Comparison of ENCODE assay signal across 9 mouse cellular contexts in the genomic region with DNA sequence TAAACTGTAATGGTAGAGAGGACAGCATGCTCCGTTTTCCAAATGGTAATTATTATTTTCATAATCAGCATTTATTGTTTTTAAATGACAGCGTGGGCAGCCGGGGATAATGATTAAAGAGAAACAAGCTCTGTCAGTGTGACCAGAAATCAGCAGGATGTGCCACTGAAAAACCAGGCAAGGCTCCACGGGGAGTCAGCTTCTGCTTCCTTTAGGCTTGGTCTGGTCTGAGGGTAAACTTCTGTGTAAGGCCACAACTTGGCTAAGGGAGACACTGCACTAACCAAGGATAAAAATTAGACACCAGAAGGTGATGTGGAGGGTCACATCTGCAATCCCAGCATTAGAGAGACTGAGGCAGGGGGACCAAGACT. TPM values are rescaled to one million over a fixed set of nuclear protein-coding genes. Genes with fewer than 3 reads are reported as not detected.
DNase-seq lines count a peak whose midpoint lies in the region; ATAC-seq and TF ChIP-seq lines count a peak whose summit lies in the region.
"Had no signal": no experiment of that assay in that cellular context is flagged by ENCODE, and none has a peak within 500 bp of the region (broad histone marks: within the 10 kb centered on the region; RNA-seq: fewer than 3 reads in every experiment).

No protein-coding gene starts in this region.

- ATAC-seq in hindbrain, embryonic 14.5 days (ENCODE audit: low FRiP score) = no peak
- no peak for ATAC-seq in hindbrain, embryonic 11.5 days (ENCODE audit: low FRiP score)
- ATAC-seq in limb, embryonic 14.5 days (ENCODE audit: low FRiP score, low read depth) = no peak

- H3K27me3 ChIP-seq in hindbrain, embryonic 14.5 days (ENCODE audit: control insufficient read depth, insufficient read depth, low read length) = no peaks in the 10 kb centered on the region
- no peaks in the 10 kb centered on the region for H3K27me3 ChIP-seq in hindbrain, embryonic 11.5 days (ENCODE audit: control insufficient read depth, insufficient read depth, low read length)
- no peaks in the 10 kb centered on the region for H3K27me3 ChIP-seq in testis, adult 2 months (ENCODE audit: control insufficient read depth, insufficient read depth, low read length)
- H3K27me3 ChIP-seq in limb, embryonic 14.5 days (ENCODE audit: control insufficient read depth, insufficient read depth, low read length) = no peaks in the 10 kb centered on the region

- intact Hi-C loops in gastrocnemius, postnatal 36 days (cut with DNase I) = no loop called here

- no peak for TF ChIP-seq POLR2A in testis, adult 2 months (IDR thresholded peaks at IDR 0.05; ENCODE audit: control insufficient read depth, low read depth, low read length)
- no peak for TF ChIP-seq POLR2A in limb, embryonic 14.5 days (IDR thresholded peaks at IDR 0.05; ENCODE audit: borderline replicate concordance, extremely low read depth, insufficient read depth, insufficient read length)

- no peak overlapping the region for H3K4me3 ChIP-seq in hindbrain, embryonic 14.5 days (replicated peaks; ENCODE audit: low read length)
- H3K4me3 ChIP-seq in hindbrain, embryonic 11.5 days (ENCODE audit: low read depth, low read length) = no peak overlapping the region
- no peak overlapping the region for H3K4me3 ChIP-seq in testis, adult 2 months (ENCODE audit: control insufficient read depth, low read depth, low read length)
- H3K4me3 ChIP-seq in limb, embryonic 14.5 days (replicated peaks; ENCODE audit: low read length) = no peak overlapping the region

- peaks cover 12% of the 10 kb centered on the region; the same call in 1 of the 2 replicates for H3K4me1 ChIP-seq in hindbrain, embryonic 14.5 days (replicated peaks; ENCODE audit: control insufficient read depth, insufficient read depth, low read length)
- no peaks in the 10 kb centered on the region for H3K4me1 ChIP-seq in hindbrain, embryonic 11.5 days (replicated peaks; ENCODE audit: control insufficient read depth, insufficient read depth, low read length)
- peaks cover 4% of the 10 kb centered on the region for H3K4me1 ChIP-seq in testis, adult 2 months (ENCODE audit: control insufficient read depth, insufficient read depth, low read length)
- H3K4me1 ChIP-seq in limb, embryonic 14.5 days (ENCODE audit: control insufficient read depth, insufficient read depth, low read length) = peaks cover 3% of the 10 kb centered on the region; the same call in 1 of the 2 replicates

- 0 out of 2 replicates have a peak overlapping the region, but pooled peaks have one; percentile 24 for H3K27ac ChIP-seq in hindbrain, embryonic 14.5 days
- no peak overlapping the region for H3K27ac ChIP-seq in hindbrain, embryonic 11.5 days (ENCODE audit: low read depth, low read length)
- H3K27ac ChIP-seq in testis, adult 2 months (ENCODE audit: control insufficient read depth, insufficient read depth, low read depth, low read length) = peak overlapping the region; percentile 45
- H3K27ac ChIP-seq in limb, embryonic 14.5 days (replicated peaks; ENCODE audit: low read depth, low read length) = no peak overlapping the region

- H3K9me3 ChIP-seq in hindbrain, embryonic 14.5 days (ENCODE audit: control insufficient read depth, low read length) = no peaks in the 10 kb centered on the region
- no peaks in the 10 kb centered on the region for H3K9me3 ChIP-seq in hindbrain, embryonic 11.5 days (ENCODE audit: control insufficient read depth, low read length)
- no peaks in the 10 kb centered on the region for H3K9me3 ChIP-seq in limb, embryonic 14.5 days (ENCODE audit: control insufficient read depth, low read length)

- 44% methylated on average over 4 of the region's 4 CpGs for WGBS in hindbrain, embryonic 14.5 days
- 56% methylated on average over 4 of the region's 4 CpGs for WGBS in hindbrain, embryonic 11.5 days
- WGBS in limb, embryonic 14.5 days = 37% methylated on average over 4 of the region's 4 CpGs

- no peak for DNase-seq in hindbrain, embryonic 14.5 days (ENCODE audit: low spot score)
- DNase-seq in hindbrain, embryonic 11.5 days (ENCODE audit: low spot score) = no peak
- DNase-seq in testis, postnatal 10 days (ENCODE audit: low spot score) = no peak
- DNase-seq in limb, embryonic 14.5 days (ENCODE audit: low spot score) = no peak
- no peak for DNase-seq in adrenal gland, postnatal 25 days
- no peak for DNase-seq in gastrocnemius, postnatal 36 days
- no peak for DNase-seq in cerebellum, adult 9-10 months
- DNase-seq: lung, postnatal 14 days had no signal

- no peak overlapping the region for H3K9ac ChIP-seq in hindbrain, embryonic 14.5 days
- no peak overlapping the region for H3K9ac ChIP-seq in hindbrain, embryonic 11.5 days (ENCODE audit: low read depth, low read length)
- H3K9ac ChIP-seq in limb, embryonic 14.5 days (ENCODE audit: low read depth, low read length, severe bottlenecking) = no peak overlapping the region

- no peaks in the 10 kb centered on the region for H3K36me3 ChIP-seq in hindbrain, embryonic 14.5 days (replicated peaks; ENCODE audit: control insufficient read depth, insufficient read depth)
- H3K36me3 ChIP-seq in hindbrain, embryonic 11.5 days (ENCODE audit: control insufficient read depth, insufficient read depth, low read length) = no peaks in the 10 kb centered on the region
- no peaks in the 10 kb centered on the region for H3K36me3 ChIP-seq in testis, adult 2 months (ENCODE audit: control insufficient read depth, insufficient read depth, low read length)
- no peaks in the 10 kb centered on the region for H3K36me3 ChIP-seq in limb, embryonic 14.5 days (ENCODE audit: control insufficient read depth, insufficient read depth, low read length)

- no peak for TF ChIP-seq CTCF in testis, adult 2 months (IDR thresholded peaks at IDR 0.05; ENCODE audit: control insufficient read depth, insufficient read depth, insufficient replicate concordance, low read depth, low read length)

- H3K4me2 ChIP-seq in hindbrain, embryonic 14.5 days (replicated peaks) = no peak overlapping the region
- no peak overlapping the region for H3K4me2 ChIP-seq in hindbrain, embryonic 11.5 days (replicated peaks; ENCODE audit: low read depth, low read length)
- peak overlapping the region; percentile 13; the same call in 1 of the 2 replicates for H3K4me2 ChIP-seq in limb, embryonic 14.5 days (replicated peaks; ENCODE audit: low read depth, low read length, severe bottlenecking)

RNA-seq across cellular contexts. Expression of gene B3gnt2, which starts 11.5 kb away (rescaled TPM):
- polyA plus RNA-seq in hindbrain, embryonic 14.5 days (2014; fragmentation: Nextera tagmentation; extraction: Ambion mirVana) = 2.3 and 4.6 TPM in 2 replicates
- 1.7 and 3.0 TPM in 2 replicates for polyA plus RNA-seq in hindbrain, embryonic 11.5 days (2014; fragmentation: Nextera tagmentation; extraction: Ambion mirVana)
- 1.2 and 1.6 TPM in 2 replicates for polyA plus RNA-seq in testis, adult 2 months (2012; rRNA removed)
- 6.2 and 6.7 TPM in 2 replicates for polyA plus RNA-seq in limb, embryonic 14.5 days (2012; rRNA removed)
- polyA plus RNA-seq in limb, embryonic 14.5 days (2014; fragmentation: Nextera tagmentation; extraction: Ambion mirVana) = 9.3 and 9.7 TPM in 2 replicates
- 63.4 and 70.3 TPM in 2 replicates for total RNA-seq in adrenal gland, postnatal 25 days (2021)
- 1 to 10 TPM; 1.2 to 5.8 TPM for total RNA-seq in gastrocnemius, postnatal 36 days (2021)

Comparison
In these comparisons a context has a peak if more than half of its experiments do, and no peak if none do; other contexts are left out.
1. H3K27ac ChIP-seq: peak in hindbrain, embryonic 14.5 days (single experiment) and testis, adult 2 months (single experiment); none in hindbrain, embryonic 11.5 days (single experiment) and limb, embryonic 14.5 days (single experiment).